Mouse (Mus musculus) embryonic stem cell, embryonic (primary cell): Measurements from ENCODE around the gene Slc6a18.
"Not testable (repeated sequence)": the region's sequence is repeated elsewhere in the genome, so short reads cannot be mapped to it uniquely, and the experiment has no call there.

Source experiments
- CTCF ChIA-PET, 4 experiments: fragments of 300-600 bp in 2 of 4; fragments of 350-600 bp in 2 of 4; sonication (Branson Sonifier 250); formaldehyde crosslinking; loops; one replicate each; lab custom pipeline; 2022; ENCODE audit warnings: inconsistent platforms in 2 of 4; lab: Charles Lee
- POLR2A ChIA-PET, 4 experiments: fragments of 300-600 bp in 2 of 4; fragments of 350-600 bp in 2 of 4; sonication (Branson Sonifier 250); formaldehyde crosslinking; loops; one replicate each; lab custom pipeline; 2022; ENCODE audit warnings: antibody characterized with exemption in 4 of 4, inconsistent platforms in 1 of 4; lab: Charles Lee

The Slc6a18 gene

GRCm38 (mm10) chr13:73677853-73678252 lies at the start of gene Slc6a18:
Gene Slc6a18 (minus strand): TSS chr13:73678023.
- ChIA-PET POLR2A (no interaction called here), CTCF (interaction anchor here in 3 of 4 experiments (0.9 to 1.3 kb wide), 4 partner anchors 14 to 293 kb away, joined by 3 read pairs; no protein-coding TSS in a partner anchor)

DNA sequence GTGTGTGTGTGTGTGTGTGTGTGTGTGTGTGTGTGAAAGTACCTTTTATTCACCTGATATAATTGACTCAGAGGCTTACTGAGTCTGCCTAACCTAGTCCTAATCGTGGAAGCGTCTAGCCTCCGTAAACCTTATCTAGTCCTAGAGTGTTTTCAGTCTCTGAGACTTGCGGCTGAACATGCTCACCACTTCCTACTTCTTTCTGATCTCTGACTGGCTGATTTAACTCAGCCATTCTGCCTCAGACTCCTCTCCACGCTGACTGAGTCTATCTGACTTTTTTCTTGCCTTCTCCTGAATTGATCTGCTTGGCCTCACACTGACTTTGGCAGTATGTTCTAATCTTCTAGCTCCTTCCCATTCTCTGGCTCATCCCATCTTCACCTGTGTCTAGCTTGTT lies 47.5 kb upstream of the Slc6a18 start:
- CTCF ChIA-PET: interaction anchor here in 2 of 4 experiments (1.0 to 1.3 kb wide), 3 partner anchors 11 to 97 kb away, joined by 3 to 4 read pairs (median 3); no protein-coding TSS in a partner anchor
- POLR2A ChIA-PET: interaction anchor here in 1 of 4 experiments (0.6 kb wide), 1 partner anchor 1436 kb away, joined by 8 read pairs; no protein-coding TSS in a partner anchor

GRCm38 (mm10) chr13:73723081-73723668 lies 45.4 kb upstream of the Slc6a18 start:
- ChIA-PET POLR2A (interaction anchor here in 3 of 4 experiments (0.6 to 1.8 kb wide), 19 partner anchors 10 to 214 kb away, joined by 3 to 6 read pairs (median 3); partner anchors contain the start of genes Trip13 (in 2 of the 3), Brd9 (in 1 of the 3) and Nkd2 (in 1 of the 3)), CTCF (interaction anchor here (0.5 to 2.8 kb wide), 38 partner anchors 9 to 577 kb away, joined by 3 to 23 read pairs (median 4); partner anchors contain the start of genes Nkd2 (in 1 of the 4) and Slc12a7 (in 1 of the 4))

- POLR2A ChIA-PET: interaction anchor here in 1 of 4 experiments (0.6 kb wide), 1 partner anchor 90 kb away, joined by 4 read pairs; no protein-coding TSS in a partner anchor
- CTCF ChIA-PET: interaction anchor here (0.6 to 1.1 kb wide), 6 partner anchors 28 to 972 kb away, joined by 3 to 5 read pairs (median 4); no protein-coding TSS in a partner anchor
Measured at GRCm38 (mm10) chr13:73720241-73720640, 42.4 kb upstream of the Slc6a18 start.

- POLR2A ChIA-PET: no interaction called here
Measured at GRCm38 (mm10) chr13:73718225-73718624, 40.4 kb upstream of the Slc6a18 start.

DNA sequence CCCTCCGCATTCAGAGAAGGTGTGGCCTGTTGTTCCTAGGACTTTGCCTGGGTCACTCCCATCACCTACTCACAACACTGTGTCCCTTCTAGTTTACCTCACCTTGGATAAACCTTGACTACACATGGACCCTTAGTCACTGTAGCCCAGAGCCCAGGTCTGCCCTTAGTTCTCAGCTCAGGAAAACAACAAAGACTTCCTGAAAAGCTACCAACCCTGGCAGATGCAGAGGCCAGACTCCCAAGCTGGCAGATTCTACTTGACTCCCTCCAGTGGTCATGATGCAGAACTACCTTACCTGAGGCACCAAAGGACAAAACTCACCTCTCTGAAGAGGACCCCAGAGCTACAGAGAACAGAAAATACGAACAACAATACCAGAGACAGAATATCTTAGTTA lies 36.2 kb upstream of the Slc6a18 start:
- CTCF ChIA-PET: interaction anchor here (0.6 to 2.1 kb wide), 26 partner anchors 9 to 402 kb away, joined by 3 to 23 read pairs (median 4); partner anchors contain the start of gene Tert (in 1 of the 4)

More at GRCm38 (mm10) chr13:73718225-73718624, 40.4 kb upstream of the Slc6a18 start:
- CTCF ChIA-PET: interaction anchor here (0.6 to 2.5 kb wide), 22 partner anchors 11 to 416 kb away, joined by 3 to 14 read pairs (median 3); no protein-coding TSS in a partner anchor

DNA sequence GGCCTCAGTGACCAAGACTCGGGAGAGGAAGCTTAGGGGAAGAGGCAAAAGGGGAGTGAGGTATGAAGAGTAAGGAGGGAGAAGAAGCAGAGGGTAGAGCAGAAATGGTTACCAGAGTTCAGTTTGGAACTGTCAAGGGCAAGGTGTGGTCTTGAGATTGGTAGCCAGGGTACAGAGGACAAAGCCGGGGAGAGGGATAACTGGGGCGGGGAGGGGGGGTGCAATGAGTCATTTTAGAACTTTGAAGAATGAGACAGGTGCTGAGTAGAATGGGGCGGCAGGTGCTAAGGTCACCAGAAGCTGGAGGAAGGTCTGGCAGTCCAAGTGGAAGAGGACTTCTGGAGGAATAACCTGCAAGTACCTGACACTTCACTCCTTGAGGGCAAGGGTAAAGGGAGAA lies 35.4 kb upstream of the Slc6a18 start:
- ChIA-PET CTCF (interaction anchor here (0.9 to 1.7 kb wide), 7 partner anchors 10 to 288 kb away, joined by 3 to 12 read pairs (median 7); no protein-coding TSS in a partner anchor), POLR2A (no interaction called here)

More for the DNA sequence above, 36.2 kb upstream of the Slc6a18 start:
- POLR2A ChIA-PET: interaction anchor here in 1 of 4 experiments (1.6 kb wide), 1 partner anchor 9 kb away, joined by 3 read pairs; the partner anchor contains the start of gene Slc6a19

GRCm38 (mm10) chr13:73712228-73712627 lies 34.4 kb upstream of the Slc6a18 start:
- ChIA-PET CTCF (interaction anchor here (0.6 to 1.6 kb wide), 6 partner anchors 58 to 286 kb away, joined by 3 to 9 read pairs (median 4); no protein-coding TSS in a partner anchor), POLR2A (no interaction called here)

GRCm38 (mm10) chr13:73711803-73712202 lies 34.0 kb upstream of the Slc6a18 start:
- CTCF ChIA-PET: interaction anchor here in 2 of 4 experiments (0.6 to 1.6 kb wide), 3 partner anchors 58 to 286 kb away, joined by 3 to 6 read pairs (median 3); no protein-coding TSS in a partner anchor
- POLR2A ChIA-PET: no interaction called here

DNA sequence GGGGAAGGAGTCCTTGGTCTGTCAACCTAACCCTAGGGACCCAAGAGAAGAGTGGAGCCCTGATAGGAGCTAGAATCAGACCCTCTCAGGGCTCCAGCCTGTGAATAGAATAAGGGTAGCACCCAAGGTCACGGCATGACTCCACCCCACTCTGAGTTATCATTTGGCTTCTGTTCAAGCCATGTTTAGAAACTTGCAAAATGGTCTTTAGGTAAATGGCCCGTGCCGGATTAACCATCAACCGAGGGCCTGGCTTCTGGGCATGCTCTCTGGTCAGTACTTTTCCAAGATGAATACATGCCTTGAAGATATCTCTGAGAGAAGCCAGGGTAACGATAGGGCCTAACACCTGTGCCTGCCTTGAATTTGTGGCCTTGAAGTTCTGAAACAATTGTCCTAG lies 33.4 kb upstream of the Slc6a18 start:
- ChIA-PET CTCF (interaction anchor here in 3 of 4 experiments (0.8 to 1.7 kb wide), 4 partner anchors 19 to 286 kb away, joined by 3 to 4 read pairs (median 4); no protein-coding TSS in a partner anchor), POLR2A (no interaction called here)

DNA sequence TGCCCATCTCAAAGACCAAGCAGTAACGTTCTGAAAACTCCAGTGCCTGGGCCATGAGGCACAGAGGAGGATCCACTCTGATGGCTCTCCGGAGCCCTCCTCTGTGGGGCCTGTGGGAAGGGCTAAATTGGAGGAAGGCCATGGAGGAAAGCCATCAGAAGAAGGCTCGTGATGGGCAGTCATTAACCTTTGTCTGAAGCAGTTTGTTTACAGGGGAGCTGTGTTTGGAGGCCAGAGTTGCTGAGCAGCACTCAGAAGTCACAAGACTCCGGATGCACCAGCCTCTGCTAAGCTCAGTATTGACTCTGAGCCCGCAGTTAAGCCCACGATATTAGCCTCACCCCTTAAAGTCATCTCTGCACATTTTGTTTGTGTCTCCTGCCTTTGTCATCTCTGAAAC lies 31.7 kb upstream of the Slc6a18 start:
- POLR2A ChIA-PET: interaction anchor here in 3 of 4 experiments (0.6 to 1.5 kb wide), 4 partner anchors 17 to 229 kb away, joined by 3 to 10 read pairs (median 4); no protein-coding TSS in a partner anchor
- CTCF ChIA-PET: interaction anchor here in 3 of 4 experiments (0.6 to 1.7 kb wide), 4 partner anchors 17 to 433 kb away, joined by 3 to 4 read pairs (median 3); no protein-coding TSS in a partner anchor

DNA sequence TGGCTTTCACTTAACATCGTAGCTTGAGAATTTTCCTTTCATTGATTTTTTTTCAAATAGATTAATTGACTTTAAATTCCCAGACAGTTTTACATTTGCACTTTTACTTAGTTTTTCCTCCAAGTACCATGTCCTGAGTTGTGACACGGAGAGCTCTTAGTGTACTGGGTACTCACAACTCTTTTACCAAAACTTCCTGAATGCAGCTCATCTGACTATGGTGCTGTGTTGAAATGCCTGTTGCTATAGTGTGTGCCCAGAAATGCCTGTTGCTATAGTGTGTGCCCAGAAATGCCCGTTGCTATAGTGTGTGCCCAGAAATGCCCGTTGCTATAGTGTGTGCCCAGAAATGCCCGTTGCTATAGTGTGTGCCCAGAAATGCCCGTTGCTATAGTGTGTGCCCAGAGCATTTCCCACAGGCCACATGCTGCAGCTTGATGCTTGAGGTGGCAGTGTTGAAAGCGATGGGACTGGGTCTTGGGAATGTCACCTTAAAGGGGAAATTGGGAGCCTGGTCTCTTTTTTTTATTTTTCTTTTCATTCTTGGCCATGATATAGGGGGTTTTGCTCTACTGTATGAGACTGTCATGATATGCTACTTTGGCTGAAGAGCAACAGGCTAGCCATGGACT lies 27.0 kb upstream of the Slc6a18 start, which contains the start of gene Slc6a19:
Gene Slc6a19 (minus strand): TSS at position 172 of the 632 bp plus-strand sequence.
- ChIA-PET POLR2A (interaction anchor here in 1 of 4 experiments (1.5 to 1.7 kb wide), 2 partner anchors 9 to 10 kb away, joined by 3 to 5 read pairs; no protein-coding TSS in a partner anchor), CTCF (interaction anchor here in 3 of 4 experiments (1.2 to 1.5 kb wide), 4 partner anchors 12 to 14 kb away, joined by 3 to 9 read pairs (median 4); no protein-coding TSS in a partner anchor)

DNA sequence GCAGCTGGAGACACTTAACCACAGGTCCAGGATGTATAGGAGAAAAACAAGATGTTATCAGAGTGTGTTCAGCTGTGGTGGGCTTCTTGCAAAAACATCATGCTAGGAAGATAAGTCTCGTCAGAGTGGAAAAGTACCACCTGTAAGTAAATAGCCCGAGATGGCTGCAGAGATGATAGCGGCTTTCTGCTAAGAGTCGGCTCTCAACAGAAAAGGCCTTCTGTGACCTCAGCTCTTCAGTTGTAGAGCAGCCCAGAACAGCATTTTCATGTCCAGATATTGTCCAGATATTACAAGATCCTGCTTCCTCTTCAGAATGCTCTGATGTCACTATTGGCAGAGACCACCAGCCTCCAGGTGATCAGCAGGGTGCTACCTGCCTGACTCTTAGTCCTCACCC lies 25.7 kb upstream of the Slc6a18 start:
- CTCF ChIA-PET: interaction anchor here in 2 of 4 experiments (0.6 to 1.4 kb wide), 3 partner anchors 11 to 169 kb away, joined by 3 to 4 read pairs (median 3); no protein-coding TSS in a partner anchor
- POLR2A ChIA-PET: not testable (repeated sequence)

- CTCF ChIA-PET: no interaction called here
- POLR2A ChIA-PET: no interaction called here
Measured at GRCm38 (mm10) chr13:73702776-73703175, 25.0 kb upstream of the Slc6a18 start.

DNA sequence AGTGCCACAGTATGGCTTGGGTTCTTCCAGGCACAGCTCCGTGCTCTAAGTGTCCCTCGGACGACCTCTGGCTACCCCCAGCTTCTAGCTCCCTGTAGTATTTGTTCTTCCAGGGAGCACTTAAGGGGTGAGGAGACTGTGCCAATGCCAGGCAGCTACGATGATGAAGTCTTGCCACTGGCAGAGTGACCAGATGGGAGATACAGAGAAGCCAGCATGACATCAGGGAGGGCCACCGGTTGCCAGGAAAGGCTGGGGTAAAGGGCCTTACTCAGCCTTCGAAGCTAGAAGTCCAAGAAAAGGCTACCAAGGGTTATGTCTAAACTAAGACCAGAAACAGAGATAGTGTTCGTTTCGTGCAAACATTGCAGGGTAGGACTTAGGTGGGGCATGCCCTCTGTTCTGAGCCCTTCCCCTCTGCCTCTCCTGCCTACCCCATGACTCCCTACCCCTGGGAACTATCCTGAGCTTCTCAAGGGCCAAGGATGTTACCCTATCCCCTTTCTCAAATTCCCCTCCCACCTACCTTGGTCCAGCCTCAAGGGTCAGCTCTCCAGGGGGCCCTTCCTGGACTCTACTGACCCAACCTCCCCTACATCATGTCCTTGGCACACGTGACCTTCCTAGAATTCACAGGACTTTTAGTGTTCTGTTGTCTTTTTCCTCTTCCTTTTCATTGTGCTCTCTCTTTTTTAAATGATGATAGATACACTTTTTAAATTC lies 23.5 kb upstream of the Slc6a18 start:
- POLR2A ChIA-PET: interaction anchor here in 1 of 4 experiments (0.9 kb wide), 1 partner anchor 74 kb away, joined by 3 read pairs; no protein-coding TSS in a partner anchor

DNA sequence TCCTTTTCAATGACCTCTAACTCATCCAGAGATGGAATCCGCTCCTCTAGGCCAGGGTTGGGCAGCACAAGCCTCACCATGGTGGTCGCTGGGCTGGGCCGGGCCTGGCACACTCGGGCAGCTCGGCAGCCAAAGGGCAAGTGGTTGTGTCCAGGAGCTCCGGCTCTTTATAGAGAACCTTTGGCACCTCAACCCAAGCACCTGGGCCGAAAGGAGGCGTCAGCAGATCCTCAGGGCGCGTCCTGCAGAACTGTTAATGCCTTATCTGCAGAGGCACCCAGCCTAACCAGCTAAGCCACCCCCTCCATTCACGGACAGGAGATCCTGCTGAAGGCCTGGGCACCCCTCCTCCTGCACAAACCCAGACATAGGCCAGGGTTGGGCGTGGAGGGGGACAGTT lies 22.7 kb upstream of the Slc6a18 start:
- CTCF ChIA-PET: interaction anchor here in 1 of 4 experiments (1.1 kb wide), 2 partner anchors 8 to 14 kb away, joined by 4 to 6 read pairs; no protein-coding TSS in a partner anchor
- POLR2A ChIA-PET: interaction anchor here in 1 of 4 experiments (0.9 kb wide), 1 partner anchor 73 kb away, joined by 3 read pairs; no protein-coding TSS in a partner anchor

More for the DNA sequence above, 23.5 kb upstream of the Slc6a18 start:
- CTCF ChIA-PET: interaction anchor here in 2 of 4 experiments (1.1 kb wide), 3 partner anchors 9 to 13 kb away, joined by 4 to 6 read pairs (median 4); no protein-coding TSS in a partner anchor

DNA sequence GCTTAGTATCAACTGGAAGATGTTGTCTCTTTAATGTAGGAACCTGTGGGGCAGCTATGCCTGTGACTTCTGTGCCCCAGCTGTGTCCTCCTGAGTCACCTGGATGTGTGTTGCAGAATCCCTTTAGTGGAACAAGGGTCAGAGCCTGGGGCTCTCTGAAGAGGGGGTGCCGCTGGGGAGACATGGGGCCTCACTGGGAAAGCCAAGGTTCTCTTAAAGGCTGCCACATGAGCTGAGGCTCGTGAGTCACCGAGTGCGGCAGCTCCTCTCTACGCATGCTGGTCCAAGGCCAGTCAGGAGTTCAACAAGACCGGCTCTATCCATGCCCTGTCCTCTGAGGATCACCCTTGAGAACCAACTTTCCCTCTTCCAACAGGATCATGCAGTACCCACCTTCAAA lies 21.9 kb upstream of the Slc6a18 start:
- ChIA-PET POLR2A (interaction anchor here in 1 of 4 experiments (1.0 kb wide), 1 partner anchor 58 kb away, joined by 3 read pairs; no protein-coding TSS in a partner anchor), CTCF (interaction anchor here in 1 of 4 experiments (0.7 kb wide), 1 partner anchor 261 kb away, joined by 4 read pairs; no protein-coding TSS in a partner anchor)
